Mouse (Mus musculus) forebrain, embryonic 14.5 days (tissue): Measurements from ENCODE around the gene Wdtc1. TPM values are rescaled to one million over a fixed set of nuclear protein-coding genes. Genes with fewer than 3 reads are reported as not detected.

ENCODE experiments used
- ATAC-seq: fragments of 200-750 bp; cut with Nextera tagmentation; 2 replicates; pipeline ENCODE4 v1.8.0; 2017; ENCODE audit warnings: mild to moderate bottlenecking, moderate library complexity
- DNase-seq: peaks from one replicate; pipeline ENCODE4 v3.0.0-alpha.2; 2015; ENCODE audit warnings: low spot score
- H3K27ac ChIP-seq: fragments of 300-500 bp; sonication (generic); 2 replicates; pipeline ENCODE4 v1.5.1; 2014; ENCODE audit warnings: low read depth, mild to moderate bottlenecking, control low read depth, low read length, moderate library complexity
- H3K27me3 ChIP-seq: fragments of 300-500 bp; sonication (generic); replicated peaks from 2 replicates; pipeline ENCODE4 v1.6.1; 2014; ENCODE audit warnings: low read length, control low read depth, mixed read lengths; ENCODE audit not compliant: control insufficient read depth, insufficient read depth
- H3K36me3 ChIP-seq: fragments of 300-500 bp; sonication (generic); 2 replicates; pipeline ENCODE4 v1.6.1; 2014; ENCODE audit warnings: low read length, control low read depth; ENCODE audit not compliant: control insufficient read depth, insufficient read depth
- H3K4me1 ChIP-seq: fragments of 300-500 bp; sonication (generic); 2 replicates; pipeline ENCODE4 v1.6.1; 2014; ENCODE audit warnings: antibody characterized with exemption, low read length, control low read depth; ENCODE audit not compliant: control insufficient read depth, insufficient read depth
- H3K4me2 ChIP-seq: fragments of 300-500 bp; sonication (generic); 2 replicates; pipeline ENCODE4 v1.6.1; 2014; ENCODE audit warnings: mild to moderate bottlenecking, control low read depth, low read length
- H3K4me3 ChIP-seq: fragments of 300-500 bp; sonication (generic); 2 replicates; pipeline ENCODE4 v1.5.1; 2014; ENCODE audit warnings: low read depth, low read length, control low read depth
- H3K9ac ChIP-seq: fragments of 300-500 bp; sonication (generic); 2 replicates; pipeline ENCODE4 v1.6.1; 2014; ENCODE audit warnings: mild to moderate bottlenecking, low read length, control low read depth, moderate library complexity
- H3K9me3 ChIP-seq: fragments of 300-500 bp; sonication (generic); replicated peaks from 2 replicates; pipeline ENCODE4 v1.6.1; 2016; ENCODE audit warnings: low read length, control low read depth, mixed read lengths; ENCODE audit not compliant: control insufficient read depth
- WGBS: fragments of 180-500 bp; shearing (Covaris S2); extraction: QIAGEN DNeasy Blood & Tissue Kit; methylation state at CpG from one replicate; pipeline ENCODE4 v1.1.7; 2014; 5-methylcytosine and 5-hydroxymethylcytosine counted together
- polyA plus RNA-seq: library from polyadenylated mRNA; unstranded; fragments of >200 nt; fragmentation: Nextera tagmentation; extraction: Ambion mirVana; gene quantifications from 2 replicates; pipeline ENCODE4 v1.2.1, GENCODE M21; 2014

Gene Wdtc1
- polyA plus RNA-seq, 1 experiment from 2014 or later, result 17.5 TPM

GRCm38 (mm10) chr4:133339148-133339749 is 14.0 kb downstream of the Wdtc1 start:
- Histone ChIP-seq H3K9ac (peak overlapping the region; percentile 94), H3K4me2 (peak overlapping the region; percentile 70), H3K4me1 (peaks cover 11% of the 10 kb centered on the region), H3K4me3 (peak overlapping the region; percentile 89), H3K9me3 (no peaks in the 10 kb centered on the region), H3K27me3 (no peaks in the 10 kb centered on the region), H3K36me3 (no peaks in the 10 kb centered on the region), H3K27ac (peak overlapping the region; percentile 80)
- DNase-seq (peak; percentile 97), ATAC-seq (peak; percentile 97)
- WGBS, result under 1% methylated on average over 57 of the region's 60 CpGs

- Histone ChIP-seq H3K4me2 (peak overlapping the region; percentile 70), H3K27me3 (no peaks in the 10 kb centered on the region), H3K9me3 (no peaks in the 10 kb centered on the region), H3K9ac (peak overlapping the region; percentile 94), H3K4me1 (peaks cover 11% of the 10 kb centered on the region), H3K36me3 (no peaks in the 10 kb centered on the region), H3K4me3 (peak overlapping the region; percentile 89), H3K27ac (peak overlapping the region; percentile 80)
- no peak for ATAC-seq
- WGBS, result 1% methylated on average over 38 of the region's 39 CpGs
- DNase-seq, result peak; percentile 37
Measured at GRCm38 (mm10) chr4:133338521-133339095, 14.7 kb downstream of the Wdtc1 start.

GRCm38 (mm10) chr4:133337833-133338520 is 15.3 kb downstream of the Wdtc1 start:
- no peaks in the 10 kb centered on the region for H3K36me3 ChIP-seq
- H3K27me3 ChIP-seq, result no peaks in the 10 kb centered on the region
- WGBS, result 13% methylated on average over 14 of the region's 14 CpGs
- H3K4me1 ChIP-seq, result peaks cover 11% of the 10 kb centered on the region
- H3K9ac ChIP-seq, result peak overlapping the region; percentile 94
- peak overlapping the region; percentile 89 for H3K4me3 ChIP-seq
- ATAC-seq (no peak), DNase-seq (peak; percentile 42)
- H3K27ac ChIP-seq, result no peak overlapping the region
- H3K9me3 ChIP-seq, result no peaks in the 10 kb centered on the region
- H3K4me2 ChIP-seq, result peak overlapping the region; percentile 70

GRCm38 (mm10) chr4:133333306-133333705 is 20.0 kb downstream of the Wdtc1 start:
- H3K9ac ChIP-seq, result no peak overlapping the region
- no peak overlapping the region for H3K4me2 ChIP-seq
- H3K4me3 ChIP-seq, result no peak overlapping the region
- no peaks in the 10 kb centered on the region for H3K27me3 ChIP-seq
- no peaks in the 10 kb centered on the region for H3K9me3 ChIP-seq
- peaks cover 11% of the 10 kb centered on the region for H3K4me1 ChIP-seq
- no peak overlapping the region for H3K27ac ChIP-seq
- ATAC-seq (no peak), DNase-seq (no peak)
- H3K36me3 ChIP-seq, result no peaks in the 10 kb centered on the region
- WGBS, result 32% methylated on average over 6 of the region's 6 CpGs

GRCm38 (mm10) chr4:133330296-133330695 is 23.0 kb downstream of the Wdtc1 start:
- Histone ChIP-seq H3K27me3 (no peaks in the 10 kb centered on the region), H3K4me3 (no peak overlapping the region), H3K4me2 (no peak overlapping the region), H3K9ac (no peak overlapping the region), H3K9me3 (no peaks in the 10 kb centered on the region), H3K27ac (no peak overlapping the region), H3K4me1 (no peaks in the 10 kb centered on the region), H3K36me3 (no peaks in the 10 kb centered on the region)
- DNase-seq (no peak), ATAC-seq (no peak)
- 76% methylated on average over 4 of the region's 4 CpGs for WGBS

GRCm38 (mm10) chr4:133328129-133328528 is 25.2 kb downstream of the Wdtc1 start:
- no peaks in the 10 kb centered on the region for H3K4me1 ChIP-seq
- H3K9ac ChIP-seq, result no peak overlapping the region
- DNase-seq, result no peak
- H3K4me2 ChIP-seq, result no peak overlapping the region
- H3K4me3 ChIP-seq, result no peak overlapping the region
- no peaks in the 10 kb centered on the region for H3K27me3 ChIP-seq
- 90% methylated on average over 7 of the region's 7 CpGs for WGBS
- H3K36me3 ChIP-seq, result peaks cover 4% of the 10 kb centered on the region
- ATAC-seq, result no peak
- H3K9me3 ChIP-seq, result no peaks in the 10 kb centered on the region
- no peak overlapping the region for H3K27ac ChIP-seq

- 90% methylated on average over 3 of the region's 3 CpGs for WGBS
Measured at GRCm38 (mm10) chr4:133319667-133320066, 33.6 kb downstream of the Wdtc1 start.

GRCm38 (mm10) chr4:133315991-133316390 is 37.3 kb downstream of the Wdtc1 start:
- Histone ChIP-seq H3K9me3 (no peaks in the 10 kb centered on the region), H3K9ac (no peak overlapping the region), H3K36me3 (peaks cover 20% of the 10 kb centered on the region), H3K4me3 (no peak overlapping the region), H3K27ac (no peak overlapping the region), H3K4me2 (no peak overlapping the region), H3K4me1 (no peaks in the 10 kb centered on the region), H3K27me3 (no peaks in the 10 kb centered on the region)
- ATAC-seq (no peak), DNase-seq (no peak)
- WGBS, result 94% methylated on average over 5 of the region's 5 CpGs

More at GRCm38 (mm10) chr4:133319667-133320066, 33.6 kb downstream of the Wdtc1 start:
- peaks cover 19% of the 10 kb centered on the region for H3K36me3 ChIP-seq
- no peaks in the 10 kb centered on the region for H3K4me1 ChIP-seq
- H3K4me3 ChIP-seq, result no peak overlapping the region
- H3K27ac ChIP-seq, result no peak overlapping the region
- H3K4me2 ChIP-seq, result no peak overlapping the region
- DNase-seq, result no peak
- no peaks in the 10 kb centered on the region for H3K9me3 ChIP-seq
- ATAC-seq, result no peak
- H3K27me3 ChIP-seq, result no peaks in the 10 kb centered on the region
- H3K9ac ChIP-seq, result no peak overlapping the region

GRCm38 (mm10) chr4:133314896-133315295 is 38.4 kb downstream of the Wdtc1 start:
- no peak for ATAC-seq
- Histone ChIP-seq H3K4me2 (no peak overlapping the region), H3K27me3 (no peaks in the 10 kb centered on the region), H3K36me3 (peaks cover 16% of the 10 kb centered on the region), H3K4me1 (no peaks in the 10 kb centered on the region), H3K27ac (no peak overlapping the region), H3K4me3 (no peak overlapping the region), H3K9me3 (no peaks in the 10 kb centered on the region), H3K9ac (no peak overlapping the region)
- no peak for DNase-seq
- WGBS, result 82% methylated on average over 8 of the region's 8 CpGs
